Mouse (Mus musculus): Measurements from ENCODE around the gene Cuedc1. TPM values are rescaled to one million over a fixed set of nuclear protein-coding genes. Genes with fewer than 3 reads are reported as not detected.
"Not testable (repeated sequence)": the region's sequence is repeated elsewhere in the genome, so short reads cannot be mapped to it uniquely, and the experiment has no call there.

Gene Cuedc1
- polyA plus RNA-seq, 1 experiment from 2014 or later: 31.1 TPM

DNA sequence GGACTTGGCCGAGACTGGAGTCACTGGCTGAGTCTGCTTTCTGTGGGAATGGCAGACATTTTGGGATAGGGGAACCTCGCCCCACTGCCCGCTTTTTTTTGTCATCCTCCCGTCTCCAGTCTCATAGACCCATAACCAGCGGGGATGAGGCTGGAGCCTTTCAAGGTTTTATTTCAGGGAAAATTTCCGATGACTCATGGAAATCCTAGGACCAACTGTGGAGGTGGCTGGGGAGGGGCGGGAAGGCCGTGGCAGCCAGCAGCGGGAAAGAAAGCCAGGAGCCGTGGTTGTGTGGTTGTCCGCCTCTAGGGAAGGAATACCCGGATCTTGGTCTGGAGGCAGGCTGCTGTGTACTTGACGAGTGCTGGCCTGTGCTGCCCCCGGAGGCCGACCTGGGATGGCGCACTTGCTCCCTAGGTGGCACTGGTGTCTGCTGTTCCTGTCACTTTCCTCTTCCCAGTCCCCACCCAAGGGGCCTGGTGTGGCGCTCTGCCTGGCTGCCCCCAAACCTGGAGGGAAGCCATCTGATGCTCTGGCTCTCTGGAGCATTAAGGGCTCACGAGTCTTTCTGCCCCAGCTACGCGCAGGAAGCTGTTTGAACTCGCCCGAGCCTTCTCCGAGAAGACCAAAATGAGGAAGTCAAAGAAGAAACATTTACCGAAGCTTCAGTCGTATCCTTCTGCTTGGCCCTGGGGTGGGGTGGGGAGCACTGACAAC, 89.7 kb downstream of the Cuedc1 start:
- H3K36me3 ChIP-seq (ENCODE audit: control insufficient read depth, insufficient read depth, low read length): peaks cover 28% of the 10 kb centered on the region
- peaks cover 21% of the 10 kb centered on the region for H3K4me1 ChIP-seq (ENCODE audit: control insufficient read depth, insufficient read depth, low read length)
- peak; percentile 87 for ATAC-seq (ENCODE audit: low FRiP score, low TSS enrichment)
- peak overlapping the region; percentile 43 for H3K4me2 ChIP-seq (ENCODE audit: low read length)
- H3K4me3 ChIP-seq (replicated peaks; ENCODE audit: low read depth, low read length): peak overlapping the region; percentile 13; the same call in 1 of the 2 replicates
- H3K9me3 ChIP-seq (ENCODE audit: control insufficient read depth, low read length): no peaks in the 10 kb centered on the region
- H3K9ac ChIP-seq (replicated peaks; ENCODE audit: low read length): peak overlapping the region; percentile 32
- H3K27ac ChIP-seq (replicated peaks; ENCODE audit: low read depth, low read length): peak overlapping the region; percentile 56; the same call in 1 of the 2 replicates
- peak; percentile 90 for DNase-seq
- H3K27me3 ChIP-seq (ENCODE audit: control insufficient read depth, insufficient read depth, low read length): peaks cover 17% of the 10 kb centered on the region
- WGBS: 8% methylated on average over 25 of the region's 25 CpGs

DNA sequence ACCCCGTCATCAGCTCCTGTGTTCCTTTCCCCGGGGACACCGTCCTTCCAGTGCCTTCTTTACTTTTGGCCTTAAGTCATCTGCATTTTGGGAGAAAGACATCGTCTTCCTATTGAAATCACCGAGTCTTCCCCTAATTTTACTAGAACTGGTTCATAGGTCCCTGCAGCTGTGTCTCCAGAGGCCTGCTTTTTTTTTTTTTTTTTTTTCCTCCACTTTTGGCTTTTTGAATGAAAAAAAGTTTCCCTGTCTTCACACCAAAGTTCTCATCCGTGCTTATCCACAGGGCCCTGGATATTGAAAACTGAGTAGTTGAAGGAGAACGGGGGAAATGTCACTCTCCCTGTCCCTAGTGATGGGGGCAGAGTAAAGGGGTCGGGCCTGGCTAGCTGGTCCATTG, 90.4 kb downstream of the Cuedc1 start:
- ATAC-seq (ENCODE audit: low FRiP score, low TSS enrichment) (no peak), DNase-seq (no peak)
- Histone ChIP-seq H3K36me3 (ENCODE audit: control insufficient read depth, insufficient read depth, low read length) (peaks cover 22% of the 10 kb centered on the region), H3K4me3 (replicated peaks; ENCODE audit: low read depth, low read length) (no peak overlapping the region), H3K4me1 (ENCODE audit: control insufficient read depth, insufficient read depth, low read length) (peaks cover 22% of the 10 kb centered on the region), H3K27ac (replicated peaks; ENCODE audit: low read depth, low read length) (no peak overlapping the region), H3K4me2 (ENCODE audit: low read length) (no peak overlapping the region; the same call in 1 of the 2 replicates), H3K9ac (replicated peaks; ENCODE audit: low read length) (no peak overlapping the region), H3K27me3 (ENCODE audit: control insufficient read depth, insufficient read depth, low read length) (peaks cover 23% of the 10 kb centered on the region), H3K9me3 (ENCODE audit: control insufficient read depth, low read length) (no peaks in the 10 kb centered on the region)
- WGBS: 48% methylated on average over 8 of the region's 8 CpGs

DNA sequence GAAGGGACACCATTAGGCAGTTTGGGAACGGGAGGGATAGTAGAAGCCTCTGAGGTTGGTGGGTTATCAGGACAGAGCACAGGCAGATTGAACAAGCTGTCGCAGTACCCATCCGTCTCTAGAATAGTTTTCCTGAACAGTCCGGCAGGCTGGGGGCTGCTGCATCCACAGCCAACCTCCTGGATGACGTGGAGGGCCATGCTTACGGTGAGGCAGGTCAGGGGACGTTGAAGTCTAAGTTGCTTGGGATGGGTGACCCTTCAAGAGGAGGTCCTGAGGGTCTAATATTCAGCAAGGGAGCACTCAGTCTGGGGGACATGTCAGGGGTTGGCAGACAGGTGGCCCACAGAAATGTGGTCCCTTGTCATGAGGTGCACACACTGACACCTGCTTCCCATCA, 90.8 kb downstream of the Cuedc1 start:
- ATAC-seq (ENCODE audit: low FRiP score, low TSS enrichment): no peak
- Histone ChIP-seq H3K4me3 (replicated peaks; ENCODE audit: low read depth, low read length) (no peak overlapping the region), H3K4me1 (ENCODE audit: control insufficient read depth, insufficient read depth, low read length) (peaks cover 26% of the 10 kb centered on the region), H3K9ac (replicated peaks; ENCODE audit: low read length) (no peak overlapping the region), H3K4me2 (ENCODE audit: low read length) (no peak overlapping the region), H3K27ac (replicated peaks; ENCODE audit: low read depth, low read length) (no peak overlapping the region), H3K27me3 (ENCODE audit: control insufficient read depth, insufficient read depth, low read length) (peaks cover 28% of the 10 kb centered on the region), H3K9me3 (ENCODE audit: control insufficient read depth, low read length) (no peaks in the 10 kb centered on the region), H3K36me3 (ENCODE audit: control insufficient read depth, insufficient read depth, low read length) (peaks cover 18% of the 10 kb centered on the region)
- WGBS: 88% methylated on average over 7 of the region's 7 CpGs
- no peak for DNase-seq

GRCm38 (mm10) chr11:88192595-88192994, 94.7 kb downstream of the Cuedc1 start:
- H3K36me3 ChIP-seq (ENCODE audit: control insufficient read depth, insufficient read depth, low read length): peaks cover 6% of the 10 kb centered on the region; the same call in 1 of the 2 replicates
- H3K27ac ChIP-seq (replicated peaks; ENCODE audit: low read depth, low read length): no peak overlapping the region
- peaks cover 14% of the 10 kb centered on the region for H3K4me1 ChIP-seq (ENCODE audit: control insufficient read depth, insufficient read depth, low read length)
- H3K4me3 ChIP-seq (replicated peaks; ENCODE audit: low read depth, low read length): no peak overlapping the region
- H3K27me3 ChIP-seq (ENCODE audit: control insufficient read depth, insufficient read depth, low read length): peaks cover 35% of the 10 kb centered on the region
- ATAC-seq (ENCODE audit: low FRiP score, low TSS enrichment): no peak; the same call in 1 of the 2 replicates
- no peaks in the 10 kb centered on the region for H3K9me3 ChIP-seq (ENCODE audit: control insufficient read depth, low read length)
- 15% methylated on average over 4 of the region's 4 CpGs for WGBS
- H3K9ac ChIP-seq (replicated peaks; ENCODE audit: low read length): no peak overlapping the region
- DNase-seq: peak; percentile 57
- H3K4me2 ChIP-seq (ENCODE audit: low read length): no peak overlapping the region

DNA sequence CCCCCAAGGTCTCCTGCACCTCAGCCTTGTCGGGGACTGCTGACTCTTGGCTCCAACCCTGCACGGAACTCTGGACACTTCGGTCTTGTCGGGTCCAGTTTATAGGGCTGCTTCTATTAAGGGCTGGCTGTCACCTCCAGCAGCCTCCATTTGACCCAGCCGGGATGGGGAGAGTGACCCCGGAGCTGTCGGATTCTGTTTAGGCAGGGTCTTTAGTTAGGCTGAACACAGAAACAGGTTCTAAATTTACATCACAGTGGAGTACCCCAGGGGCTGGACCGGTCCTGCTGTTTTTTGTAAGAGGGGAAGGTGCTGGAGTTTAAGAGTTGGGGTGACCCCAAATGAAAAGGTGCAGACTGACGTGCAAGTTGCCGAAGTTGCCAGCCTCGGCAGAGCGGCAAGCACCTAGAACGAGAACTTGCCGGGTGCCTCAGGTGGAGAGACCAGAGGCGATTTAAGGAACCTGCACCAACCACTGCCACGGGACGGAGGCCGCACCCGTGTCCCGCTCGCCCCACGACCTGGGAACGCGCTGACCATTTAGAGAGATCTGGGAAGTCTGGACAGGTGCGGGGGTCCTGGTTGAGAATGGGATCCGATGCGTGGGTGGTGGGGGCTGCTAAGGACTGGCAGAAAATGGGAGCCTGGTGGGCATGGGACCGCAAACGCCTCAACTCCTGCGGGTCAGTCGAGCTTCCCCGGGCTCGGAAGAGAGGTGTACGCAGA, 95.4 kb downstream of the Cuedc1 start:
- peaks cover 35% of the 10 kb centered on the region for H3K27me3 ChIP-seq (ENCODE audit: control insufficient read depth, insufficient read depth, low read length)
- H3K9ac ChIP-seq (replicated peaks; ENCODE audit: low read length): no peak overlapping the region
- ATAC-seq (ENCODE audit: low FRiP score, low TSS enrichment) (no peak), DNase-seq (no peak)
- no peak overlapping the region for H3K4me3 ChIP-seq (replicated peaks; ENCODE audit: low read depth, low read length)
- WGBS: 8% methylated on average over 34 of the region's 34 CpGs
- peaks cover 6% of the 10 kb centered on the region; the same call in 1 of the 2 replicates for H3K36me3 ChIP-seq (ENCODE audit: control insufficient read depth, insufficient read depth, low read length)
- peak overlapping the region; percentile 9 for H3K4me2 ChIP-seq (ENCODE audit: low read length)
- no peak overlapping the region for H3K27ac ChIP-seq (replicated peaks; ENCODE audit: low read depth, low read length)
- no peaks in the 10 kb centered on the region for H3K9me3 ChIP-seq (ENCODE audit: control insufficient read depth, low read length)
- H3K4me1 ChIP-seq (ENCODE audit: control insufficient read depth, insufficient read depth, low read length): peaks cover 7% of the 10 kb centered on the region

GRCm38 (mm10) chr11:88193824-88194696, 96.2 kb downstream of the Cuedc1 start:
- DNase-seq (no peak), ATAC-seq (ENCODE audit: low FRiP score, low TSS enrichment) (no peak)
- H3K27ac ChIP-seq (replicated peaks; ENCODE audit: low read depth, low read length): no peak overlapping the region
- no peak overlapping the region for H3K9ac ChIP-seq (replicated peaks; ENCODE audit: low read length)
- peaks cover 7% of the 10 kb centered on the region for H3K4me1 ChIP-seq (ENCODE audit: control insufficient read depth, insufficient read depth, low read length)
- peak overlapping the region; percentile 9 for H3K4me2 ChIP-seq (ENCODE audit: low read length)
- peaks cover 3% of the 10 kb centered on the region; the same call in 1 of the 2 replicates for H3K36me3 ChIP-seq (ENCODE audit: control insufficient read depth, insufficient read depth, low read length)
- 14% methylated on average over 29 of the region's 29 CpGs for WGBS
- H3K4me3 ChIP-seq (replicated peaks; ENCODE audit: low read depth, low read length): no peak overlapping the region
- no peaks in the 10 kb centered on the region for H3K9me3 ChIP-seq (ENCODE audit: control insufficient read depth, low read length)
- H3K27me3 ChIP-seq (ENCODE audit: control insufficient read depth, insufficient read depth, low read length): peaks cover 35% of the 10 kb centered on the region

- not testable (repeated sequence) for H3K9me3 ChIP-seq (ENCODE audit: control insufficient read depth, low read length); ATAC-seq (ENCODE audit: low FRiP score, low TSS enrichment)
Measured at GRCm38 (mm10) chr11:88195699-88196098, 97.8 kb downstream of the Cuedc1 start.

GRCm38 (mm10) chr11:88197153-88197576, 99.3 kb downstream of the Cuedc1 start:
- H3K9me3 ChIP-seq (ENCODE audit: control insufficient read depth, low read length): no peaks in the 10 kb centered on the region
- no peaks in the 10 kb centered on the region for H3K36me3 ChIP-seq (ENCODE audit: control insufficient read depth, insufficient read depth, low read length)
- 6% methylated on average over 2 of the region's 2 CpGs for WGBS
- H3K4me2 ChIP-seq (ENCODE audit: low read length): no peak overlapping the region
- peak; percentile 89 for DNase-seq
- ATAC-seq (ENCODE audit: low FRiP score, low TSS enrichment): 0 out of 2 replicates have a peak, but pooled peaks have one; percentile 53
- peaks cover 7% of the 10 kb centered on the region for H3K4me1 ChIP-seq (ENCODE audit: control insufficient read depth, insufficient read depth, low read length)
- no peak overlapping the region for H3K27ac ChIP-seq (replicated peaks; ENCODE audit: low read depth, low read length)
- no peak overlapping the region for H3K9ac ChIP-seq (replicated peaks; ENCODE audit: low read length)
- H3K27me3 ChIP-seq (ENCODE audit: control insufficient read depth, insufficient read depth, low read length): peaks cover 23% of the 10 kb centered on the region
- no peak overlapping the region for H3K4me3 ChIP-seq (replicated peaks; ENCODE audit: low read depth, low read length)

More at GRCm38 (mm10) chr11:88195699-88196098, 97.8 kb downstream of the Cuedc1 start:
- H3K9ac ChIP-seq (replicated peaks; ENCODE audit: low read length); H3K27ac ChIP-seq (replicated peaks; ENCODE audit: low read depth, low read length); H3K36me3 ChIP-seq (ENCODE audit: control insufficient read depth, insufficient read depth, low read length); H3K4me1 ChIP-seq (ENCODE audit: control insufficient read depth, insufficient read depth, low read length); H3K4me3 ChIP-seq (replicated peaks; ENCODE audit: low read depth, low read length); H3K4me2 ChIP-seq (ENCODE audit: low read length); DNase-seq: not testable (repeated sequence)
- WGBS: 89% methylated on average over 3 of the region's 3 CpGs
- peaks cover 32% of the 10 kb centered on the region for H3K27me3 ChIP-seq (ENCODE audit: control insufficient read depth, insufficient read depth, low read length)
